Mouse (Mus musculus): ENCODE measurements around the gene Abca13. TPM values are rescaled to one million over a fixed set of nuclear protein-coding genes. Genes with fewer than 3 reads are reported as not detected.
"Not testable (repeated sequence)": the region's sequence is repeated elsewhere in the genome, so short reads cannot be mapped to it uniquely, and the experiment has no call there.

The Abca13 gene
- polyA plus RNA-seq, 1 experiment from 2014 or later = 0.13 TPM

DNA sequence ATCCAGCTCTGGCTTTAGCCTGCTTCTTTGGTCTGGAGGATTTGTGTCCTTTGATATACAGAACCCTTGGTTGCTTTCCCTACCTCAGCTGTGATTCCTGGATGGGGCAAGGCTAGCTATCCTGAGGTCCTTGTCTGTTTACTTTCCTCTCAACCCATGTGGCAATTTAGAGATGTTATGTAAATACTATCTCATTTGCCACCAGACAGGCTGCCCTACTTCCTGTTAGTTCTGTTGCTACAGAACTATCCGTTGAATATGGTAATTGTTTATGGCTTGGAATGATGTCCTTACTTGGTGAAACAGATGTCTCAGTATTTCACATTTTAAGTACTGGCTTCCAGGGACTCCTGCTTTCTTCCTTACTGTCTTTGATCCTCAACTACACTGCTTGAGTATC is 107.9 kb downstream of the Abca13 start:
- H3K27ac ChIP-seq = no peak overlapping the region
- 35% methylated on average over 1 of the region's 1 CpGs for WGBS
- no peak overlapping the region for H3K4me2 ChIP-seq (replicated peaks)
- H3K4me1 ChIP-seq = no peaks in the 10 kb centered on the region
- no peaks in the 10 kb centered on the region for H3K27me3 ChIP-seq
- no peak overlapping the region for H3K4me3 ChIP-seq
- H3K36me3 ChIP-seq = no peaks in the 10 kb centered on the region
- H3K9ac ChIP-seq = no peak overlapping the region
- H3K9me3 ChIP-seq = no peaks in the 10 kb centered on the region
- no peak for ATAC-seq (ENCODE audit: insufficient number of reproducible peaks, insufficient read depth, low FRiP score, low TSS enrichment)

DNA sequence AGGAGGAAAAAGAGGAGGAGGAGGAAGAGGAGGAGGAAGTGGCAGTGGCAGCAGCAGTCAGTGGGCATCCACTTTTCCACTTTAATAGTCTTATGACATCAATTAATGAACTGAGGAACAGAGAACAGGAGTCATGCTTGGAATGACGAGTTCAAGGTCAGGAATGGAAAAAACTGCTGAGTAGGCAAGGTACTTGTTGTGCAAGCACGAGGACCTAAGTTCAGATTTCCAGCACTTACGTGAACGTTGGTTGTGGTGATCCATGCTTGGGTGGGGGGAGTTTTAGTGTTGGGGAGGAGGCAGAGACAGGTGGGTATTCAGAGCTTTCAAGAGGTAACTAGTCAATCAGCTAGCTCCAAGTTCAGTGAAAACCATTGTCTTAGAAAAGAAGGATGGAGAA is 113.7 kb downstream of the Abca13 start:
- Histone ChIP-seq H3K4me2 (replicated peaks) (no peak overlapping the region), H3K27ac (no peak overlapping the region), H3K36me3 (no peaks in the 10 kb centered on the region), H3K4me1 (no peaks in the 10 kb centered on the region), H3K4me3 (no peak overlapping the region), H3K9ac (no peak overlapping the region), H3K9me3 (no peaks in the 10 kb centered on the region), H3K27me3 (no peaks in the 10 kb centered on the region)
- WGBS = 87% methylated on average over 4 of the region's 4 CpGs
- no peak for ATAC-seq (ENCODE audit: insufficient number of reproducible peaks, insufficient read depth, low FRiP score, low TSS enrichment)

DNA sequence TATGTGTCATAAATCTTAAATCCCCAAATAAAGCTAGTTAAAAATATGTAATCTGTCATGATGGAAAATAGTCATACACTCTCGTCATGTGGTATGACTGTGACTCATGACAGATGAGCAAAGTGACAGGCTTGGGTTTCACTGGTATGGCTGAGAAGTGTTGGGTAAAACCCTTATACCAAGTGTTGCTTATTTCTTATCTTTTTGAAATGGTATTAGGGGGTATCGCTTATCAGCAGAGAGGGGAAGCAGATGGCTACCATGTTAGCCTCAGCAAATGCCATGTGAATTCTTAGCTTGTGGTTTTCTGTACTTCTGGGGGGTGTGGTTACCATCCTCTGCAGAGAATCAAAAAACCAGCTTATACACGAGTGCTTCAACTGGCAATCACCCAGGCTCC is 124.8 kb downstream of the Abca13 start:
- Histone ChIP-seq H3K4me1 (no peaks in the 10 kb centered on the region), H3K36me3 (no peaks in the 10 kb centered on the region), H3K9ac (no peak overlapping the region), H3K27ac (no peak overlapping the region), H3K27me3 (no peaks in the 10 kb centered on the region), H3K9me3 (no peaks in the 10 kb centered on the region), H3K4me3 (no peak overlapping the region), H3K4me2 (replicated peaks) (no peak overlapping the region)
- ATAC-seq (ENCODE audit: insufficient number of reproducible peaks, insufficient read depth, low FRiP score, low TSS enrichment) = no peak
- WGBS = 62% methylated on average over 3 of the region's 3 CpGs

DNA sequence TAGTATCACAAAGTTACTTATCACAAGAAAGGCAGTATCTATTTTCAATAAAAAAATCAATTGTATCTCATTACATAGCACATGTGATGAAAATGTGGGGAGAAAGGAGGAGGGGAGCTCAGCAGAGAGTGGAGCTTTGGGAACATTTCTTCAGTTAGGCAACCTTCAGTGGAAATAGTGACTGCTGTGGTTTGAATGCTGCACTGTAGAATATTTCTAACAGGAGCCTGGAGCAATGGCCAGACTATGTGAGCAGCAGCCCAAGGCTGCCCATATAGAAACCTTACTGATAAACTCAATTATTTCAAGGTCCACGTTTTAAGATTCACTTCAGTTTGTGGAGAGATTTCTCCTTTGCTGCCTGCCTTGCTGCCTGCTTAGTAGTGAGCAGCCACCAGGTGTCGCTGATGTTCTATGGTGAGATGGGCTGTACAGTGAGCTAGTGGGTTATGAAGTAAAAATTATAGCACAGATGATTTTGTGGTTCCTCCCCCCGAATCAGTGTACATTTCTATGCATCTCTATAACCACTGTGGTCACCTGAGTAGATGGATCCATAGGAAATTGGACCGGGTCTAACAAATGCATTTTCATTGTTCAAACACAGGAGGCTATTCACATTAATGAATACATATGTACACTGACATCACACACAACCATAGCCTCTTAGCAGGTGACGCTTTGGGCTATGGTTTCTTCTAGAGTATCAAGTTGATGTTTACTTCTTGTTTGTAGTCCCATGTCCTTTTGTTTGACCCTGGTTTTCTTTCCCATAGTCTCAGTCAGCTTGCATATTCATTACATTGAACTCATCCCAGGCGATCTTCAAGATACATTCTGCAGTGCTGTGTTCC is 125.6 kb downstream of the Abca13 start:
- no peaks in the 10 kb centered on the region for H3K27me3 ChIP-seq
- H3K27ac ChIP-seq = no peak overlapping the region
- H3K9me3 ChIP-seq = no peaks in the 10 kb centered on the region
- H3K4me1 ChIP-seq = no peaks in the 10 kb centered on the region
- H3K4me2 ChIP-seq (replicated peaks) = no peak overlapping the region
- H3K4me3 ChIP-seq = no peak overlapping the region
- no peak overlapping the region for H3K9ac ChIP-seq
- peak; percentile 73; the same call in 1 of the 2 replicates for ATAC-seq (ENCODE audit: insufficient number of reproducible peaks, insufficient read depth, low FRiP score, low TSS enrichment)
- no peaks in the 10 kb centered on the region for H3K36me3 ChIP-seq
- WGBS = 37% methylated on average over 6 of the region's 6 CpGs

DNA sequence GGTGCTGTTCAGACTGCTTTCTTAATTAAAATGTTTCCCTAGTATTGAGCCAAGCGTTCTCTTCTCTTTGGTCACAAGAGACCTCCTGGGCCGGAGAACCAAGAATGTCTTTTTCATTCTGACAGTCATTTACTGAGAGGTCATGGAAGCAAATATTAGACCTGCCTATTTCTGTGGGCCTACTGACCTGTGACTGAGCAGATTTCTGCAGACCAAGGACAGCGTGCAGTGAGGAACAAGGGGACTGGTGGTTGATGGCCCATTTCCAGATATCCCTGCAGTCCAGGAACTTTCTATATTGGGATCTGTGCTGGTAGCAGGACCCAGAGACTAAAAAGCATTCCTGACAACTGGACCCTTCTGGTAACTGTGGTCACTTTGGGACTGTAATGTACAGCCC is 146.4 kb downstream of the Abca13 start:
- 75% methylated on average over 3 of the region's 3 CpGs for WGBS
- Histone ChIP-seq H3K27ac (no peak overlapping the region), H3K4me2 (replicated peaks) (no peak overlapping the region), H3K9me3 (no peaks in the 10 kb centered on the region), H3K27me3 (no peaks in the 10 kb centered on the region), H3K4me3 (no peak overlapping the region), H3K9ac (no peak overlapping the region), H3K4me1 (no peaks in the 10 kb centered on the region), H3K36me3 (no peaks in the 10 kb centered on the region)
- no peak for ATAC-seq (ENCODE audit: insufficient number of reproducible peaks, insufficient read depth, low FRiP score, low TSS enrichment)

DNA sequence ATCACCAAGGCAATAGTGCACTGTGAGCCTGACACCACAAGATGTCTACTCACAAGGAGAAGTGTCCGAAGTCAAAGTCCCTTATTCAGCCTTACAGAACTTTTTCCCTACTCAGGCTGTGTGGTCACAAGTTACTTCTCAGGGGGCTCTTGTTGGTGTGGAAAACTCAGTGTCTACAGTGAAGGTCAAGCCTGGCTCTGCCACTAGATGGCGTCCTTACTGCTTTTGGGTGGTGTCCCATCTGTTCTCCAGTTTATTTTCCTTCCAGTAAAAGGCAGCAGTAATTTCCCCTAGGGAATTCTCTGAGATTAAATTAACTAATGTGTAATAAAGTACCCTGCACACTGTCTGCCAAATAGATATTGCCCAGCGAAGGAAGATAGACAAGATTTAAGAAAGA is 156.0 kb downstream of the Abca13 start:
- no peaks in the 10 kb centered on the region for H3K4me1 ChIP-seq
- ATAC-seq (ENCODE audit: insufficient number of reproducible peaks, insufficient read depth, low FRiP score, low TSS enrichment) = 0 out of 2 replicates have a peak, but pooled peaks have one; percentile 22
- no peaks in the 10 kb centered on the region for H3K27me3 ChIP-seq
- 44% methylated on average over 3 of the region's 3 CpGs for WGBS
- no peak overlapping the region for H3K9ac ChIP-seq
- no peak overlapping the region for H3K27ac ChIP-seq
- no peaks in the 10 kb centered on the region for H3K9me3 ChIP-seq
- no peak overlapping the region for H3K4me3 ChIP-seq
- H3K4me2 ChIP-seq (replicated peaks) = no peak overlapping the region
- no peaks in the 10 kb centered on the region for H3K36me3 ChIP-seq

DNA sequence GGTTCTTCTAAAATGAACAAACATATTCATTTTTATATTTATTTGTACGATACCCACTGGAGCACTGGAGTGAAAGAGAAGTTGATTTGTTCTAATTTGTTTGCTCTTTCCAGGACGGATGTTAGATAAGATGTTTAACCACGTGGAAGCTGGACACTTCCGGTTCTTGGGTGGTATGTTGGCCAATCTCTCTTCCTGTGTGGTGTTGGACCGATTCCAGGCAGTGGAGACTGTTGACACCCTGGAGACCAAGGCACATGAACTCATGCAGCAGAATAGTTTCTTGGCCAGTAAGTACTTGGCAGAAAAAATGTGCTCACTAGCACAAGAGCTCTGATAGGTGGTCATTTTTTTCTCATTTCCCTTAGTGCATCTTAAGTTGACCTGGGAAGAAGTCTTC is 181.4 kb downstream of the Abca13 start:
- 74% methylated on average over 5 of the region's 5 CpGs for WGBS
- no peak overlapping the region for H3K9ac ChIP-seq
- H3K27me3 ChIP-seq = no peaks in the 10 kb centered on the region
- no peaks in the 10 kb centered on the region for H3K4me1 ChIP-seq
- H3K4me3 ChIP-seq = no peak overlapping the region
- no peaks in the 10 kb centered on the region for H3K36me3 ChIP-seq
- no peak for ATAC-seq (ENCODE audit: insufficient number of reproducible peaks, insufficient read depth, low FRiP score, low TSS enrichment)
- no peaks in the 10 kb centered on the region for H3K9me3 ChIP-seq
- no peak overlapping the region for H3K4me2 ChIP-seq (replicated peaks)
- H3K27ac ChIP-seq = no peak overlapping the region

DNA sequence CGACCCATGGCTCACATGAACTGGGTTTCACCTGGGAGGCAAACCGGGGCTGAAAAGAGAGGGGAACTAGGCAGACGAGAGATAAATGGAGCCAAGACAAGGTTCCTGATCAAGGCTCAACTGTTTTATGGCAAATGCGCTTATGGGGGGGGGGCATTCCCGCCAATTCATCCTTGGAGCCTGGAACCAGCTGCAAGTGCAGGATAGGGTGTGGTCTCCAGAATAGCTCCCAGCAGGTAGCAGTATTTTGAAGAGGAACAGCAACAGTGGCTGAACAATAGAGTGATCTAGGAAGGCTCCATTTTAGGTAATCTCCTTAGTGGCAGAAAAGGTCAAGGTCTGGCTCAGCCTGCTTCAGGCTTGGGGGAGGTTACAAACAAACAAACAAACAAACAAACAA is 182.7 kb downstream of the Abca13 start:
- H3K9me3 ChIP-seq; H3K36me3 ChIP-seq; H3K27ac ChIP-seq; H3K9ac ChIP-seq; H3K4me1 ChIP-seq; H3K27me3 ChIP-seq; H3K4me3 ChIP-seq; ATAC-seq (ENCODE audit: insufficient number of reproducible peaks, insufficient read depth, low FRiP score, low TSS enrichment); H3K4me2 ChIP-seq (replicated peaks): not testable (repeated sequence)
- 78% methylated on average over 5 of the region's 5 CpGs for WGBS

DNA sequence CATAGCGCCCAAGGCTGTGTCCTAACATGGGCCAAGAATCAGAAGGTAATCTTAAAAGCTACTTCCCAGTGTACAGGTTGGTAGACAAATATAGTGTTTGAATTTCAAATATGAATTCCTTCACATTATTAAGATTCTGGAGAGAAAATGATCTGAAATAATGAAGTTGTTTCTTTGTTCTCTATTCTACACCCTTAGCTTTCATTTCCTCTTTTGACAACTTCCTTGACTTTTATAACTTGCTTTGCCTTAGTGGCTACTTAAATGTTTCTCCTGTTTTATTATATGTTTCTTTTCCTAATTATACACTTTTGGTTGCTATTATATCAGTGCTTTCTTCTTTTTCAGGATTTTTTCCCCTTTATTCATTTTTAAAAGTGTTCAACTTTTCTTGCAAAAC is 196.8 kb downstream of the Abca13 start:
- 84% methylated on average over 1 of the region's 1 CpGs for WGBS
- Histone ChIP-seq H3K9me3 (no peaks in the 10 kb centered on the region), H3K4me1 (no peaks in the 10 kb centered on the region), H3K4me2 (replicated peaks) (no peak overlapping the region), H3K36me3 (no peaks in the 10 kb centered on the region), H3K27me3 (no peaks in the 10 kb centered on the region), H3K4me3 (no peak overlapping the region), H3K9ac (no peak overlapping the region), H3K27ac (no peak overlapping the region)
- ATAC-seq (ENCODE audit: insufficient number of reproducible peaks, insufficient read depth, low FRiP score, low TSS enrichment) = no peak

DNA sequence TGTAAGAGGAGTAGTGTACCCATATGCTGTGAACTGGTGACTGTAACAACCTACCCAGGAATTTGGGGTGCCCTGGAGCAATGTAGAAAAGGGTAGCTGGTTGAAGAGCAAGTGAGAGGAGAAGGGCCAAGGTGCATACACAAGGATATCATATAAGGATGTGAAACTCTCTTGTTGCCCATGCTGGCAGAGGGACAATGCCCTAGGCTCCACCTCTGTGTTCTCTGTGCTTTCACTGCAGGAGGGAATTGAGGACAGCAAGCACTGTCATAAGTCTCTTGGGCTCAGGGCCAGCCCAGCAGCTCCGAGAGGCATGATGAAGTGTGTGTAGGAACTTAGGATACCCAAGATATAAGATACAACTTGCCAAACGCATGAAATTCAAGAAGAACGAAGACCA is 225.2 kb downstream of the Abca13 start:
- no peak overlapping the region for H3K9ac ChIP-seq
- 84% methylated on average over 3 of the region's 3 CpGs for WGBS
- H3K27ac ChIP-seq = no peak overlapping the region
- no peaks in the 10 kb centered on the region for H3K9me3 ChIP-seq
- no peaks in the 10 kb centered on the region for H3K36me3 ChIP-seq
- H3K4me1 ChIP-seq = 0 out of 2 replicates have a peak, but pooled peaks cover 3% of the 10 kb centered on the region
- H3K4me2 ChIP-seq (replicated peaks) = no peak overlapping the region
- H3K4me3 ChIP-seq = no peak overlapping the region
- no peak for ATAC-seq (ENCODE audit: insufficient number of reproducible peaks, insufficient read depth, low FRiP score, low TSS enrichment)
- no peaks in the 10 kb centered on the region for H3K27me3 ChIP-seq

DNA sequence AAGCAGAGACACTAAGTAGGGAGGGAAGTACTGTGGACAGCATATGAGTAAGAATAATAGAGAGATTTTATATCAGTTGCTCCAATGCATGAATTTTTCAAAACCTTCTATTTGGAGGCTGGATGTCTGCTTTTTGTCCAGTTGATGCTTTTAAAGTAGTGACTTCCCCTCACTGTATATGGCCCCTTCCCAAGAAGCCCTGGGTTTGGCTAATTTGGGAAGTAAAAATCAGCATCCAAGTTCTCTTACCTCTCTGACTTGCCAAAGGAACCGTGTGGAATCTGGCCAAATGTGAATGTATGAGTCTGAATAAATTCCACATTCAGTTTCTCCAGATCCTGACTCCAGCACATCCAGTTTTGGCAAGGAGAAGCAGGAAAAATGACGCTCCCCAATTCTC is 228.5 kb downstream of the Abca13 start:
- H3K27ac ChIP-seq = no peak overlapping the region
- no peaks in the 10 kb centered on the region for H3K27me3 ChIP-seq
- H3K4me1 ChIP-seq = 0 out of 2 replicates have a peak, but pooled peaks cover 3% of the 10 kb centered on the region
- no peak overlapping the region for H3K9ac ChIP-seq
- H3K36me3 ChIP-seq = no peaks in the 10 kb centered on the region
- WGBS = 62% methylated on average over 2 of the region's 2 CpGs
- H3K4me3 ChIP-seq = no peak overlapping the region
- H3K4me2 ChIP-seq (replicated peaks) = no peak overlapping the region
- no peak for ATAC-seq (ENCODE audit: insufficient number of reproducible peaks, insufficient read depth, low FRiP score, low TSS enrichment)
- no peaks in the 10 kb centered on the region for H3K9me3 ChIP-seq

DNA sequence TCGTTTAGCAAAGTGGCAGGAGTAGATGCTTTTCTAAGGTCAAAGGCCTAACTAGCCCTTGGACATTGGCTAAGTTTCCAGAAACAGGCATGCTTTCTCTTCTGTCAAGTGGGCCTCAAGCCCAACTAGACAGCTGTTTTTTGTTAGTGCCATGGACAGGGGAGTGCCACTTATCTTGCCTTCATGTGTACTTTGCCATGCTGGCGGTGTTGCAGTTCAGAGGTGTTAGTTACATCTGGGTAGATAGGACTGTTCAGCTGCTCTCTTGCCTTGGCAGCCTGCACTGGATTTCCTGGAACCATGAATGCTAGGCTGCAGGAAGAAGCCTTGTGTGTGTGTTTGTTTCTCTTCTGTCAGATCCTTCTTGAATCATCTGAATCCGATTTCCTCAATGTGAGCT is 235.7 kb downstream of the Abca13 start:
- WGBS = 62% methylated on average over 3 of the region's 3 CpGs
- Histone ChIP-seq H3K36me3 (no peaks in the 10 kb centered on the region), H3K27ac (no peak overlapping the region), H3K4me1 (no peaks in the 10 kb centered on the region), H3K9ac (no peak overlapping the region), H3K9me3 (no peaks in the 10 kb centered on the region), H3K4me2 (replicated peaks) (no peak overlapping the region), H3K4me3 (no peak overlapping the region), H3K27me3 (no peaks in the 10 kb centered on the region)
- no peak for ATAC-seq (ENCODE audit: insufficient number of reproducible peaks, insufficient read depth, low FRiP score, low TSS enrichment)
